Mouse (Mus musculus) bone marrow macrophage, adult 2 months (primary cell): ENCODE data around the gene Ranbp3l.

ENCODE experiments used
- CTCF ChIP-seq: IDR thresholded peaks from 2 replicates; pipeline ENCODE4 v1.5.1; 2012; ENCODE audit warnings: low read depth, mild to moderate bottlenecking, low read length, moderate library complexity
- POLR2A ChIP-seq: IDR thresholded peaks from 2 replicates; pipeline ENCODE4 v1.6.1; 2012; ENCODE audit warnings: mild to moderate bottlenecking, low read depth, low read length, borderline replicate concordance

- TF ChIP-seq CTCF: no peak
- TF ChIP-seq POLR2A: no peak
Observed at GRCm38 (mm10) chr15:9089136-9089720, 121.5 kb downstream of the Ranbp3l start.
